Mouse (Mus musculus): ENCODE data around the gene Arid4b.

Gene Arid4b

DNA sequence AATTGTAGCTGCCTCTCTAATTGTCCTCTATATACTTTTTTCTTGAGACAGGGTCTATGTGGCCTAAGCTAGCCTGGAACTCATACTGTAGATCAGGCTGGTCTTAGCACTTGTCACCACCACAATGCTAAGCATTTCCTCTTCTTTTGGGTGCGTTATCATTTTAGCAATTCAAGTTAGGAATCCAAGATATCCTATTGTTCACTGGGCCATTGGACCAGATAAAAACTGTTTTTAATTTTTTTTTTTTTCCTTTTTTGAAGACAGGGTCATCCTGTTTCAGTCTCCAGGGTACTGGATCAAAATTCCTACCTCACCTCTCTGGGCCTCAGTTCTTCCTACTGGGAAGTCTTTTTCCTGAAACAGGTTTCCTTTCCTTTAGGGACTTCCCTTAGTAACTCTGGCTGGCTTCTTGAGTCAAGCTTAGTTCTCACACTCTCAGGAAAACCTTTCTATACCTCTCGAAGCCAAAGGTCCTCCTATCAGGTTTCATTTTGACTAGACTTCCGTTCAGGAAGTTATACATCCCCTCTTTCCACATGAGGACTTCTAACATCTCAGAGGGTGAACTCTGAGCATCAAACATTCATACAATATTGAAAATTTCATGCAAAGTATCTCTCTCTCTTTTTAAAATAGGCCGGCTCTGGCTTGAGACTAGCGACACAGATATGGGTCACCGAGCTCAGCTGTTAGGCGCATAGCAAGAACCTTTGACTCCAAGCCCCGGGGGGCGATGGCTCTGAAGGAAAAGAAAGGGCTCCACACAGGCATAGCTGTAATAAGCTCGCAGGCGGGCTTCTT lies 621 bp upstream of the Arid4b start:
- DNase-seq: no peak

DNA sequence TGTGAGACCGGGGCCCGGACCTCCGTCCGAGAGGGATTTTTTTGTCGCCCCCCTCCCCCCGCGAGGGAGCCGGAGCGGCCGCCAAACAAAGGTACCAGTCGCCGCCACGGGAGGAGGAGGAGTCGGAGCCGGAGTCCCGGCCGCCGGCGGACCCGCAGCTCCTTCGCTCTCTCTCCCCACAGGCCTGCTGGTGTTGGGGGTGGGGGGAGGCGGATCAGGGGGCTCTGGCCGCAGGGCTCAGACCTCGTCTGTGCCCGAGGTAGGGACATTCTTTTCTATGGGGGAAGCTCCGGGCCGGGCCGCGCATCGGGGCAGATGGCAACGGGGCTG lies 875 bp downstream of the Arid4b start:
- no peak for DNase-seq

DNA sequence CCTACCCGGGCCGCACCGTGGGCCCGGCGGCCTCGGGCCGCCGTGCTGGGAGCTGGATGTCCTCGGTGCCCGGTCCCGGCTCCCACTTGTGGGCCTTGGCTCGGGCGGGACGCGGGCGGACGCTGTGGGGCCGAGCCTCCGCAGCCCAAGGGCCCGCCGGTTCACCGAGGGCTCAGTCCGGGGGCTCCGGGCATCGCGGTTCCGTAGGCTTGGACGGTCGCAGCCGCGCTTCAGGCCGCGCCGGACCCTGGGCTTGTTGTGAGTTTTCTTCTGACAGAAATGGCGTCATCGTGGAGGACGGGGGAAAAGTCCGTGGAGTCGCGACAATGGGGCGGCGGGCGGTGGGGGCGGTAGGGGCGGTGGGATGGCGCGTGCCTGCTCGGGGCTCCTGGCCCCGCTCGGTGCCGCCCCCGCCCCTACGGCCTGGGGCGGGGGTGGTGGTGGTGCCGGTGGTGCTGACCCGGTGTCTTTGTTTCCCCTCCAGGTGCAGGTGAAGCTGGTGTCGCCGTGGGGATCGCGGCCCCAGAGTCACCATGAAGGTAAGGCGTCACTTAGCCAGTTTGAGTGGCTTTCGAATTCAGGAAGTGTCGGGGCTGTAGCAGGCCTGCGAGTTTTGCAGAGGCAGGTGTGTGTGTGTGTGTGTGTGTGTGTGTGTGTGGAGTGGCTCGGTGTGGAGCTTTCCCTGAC lies 1.5 kb downstream of the Arid4b start:
- peak; percentile 53 to 71 for DNase-seq

DNA sequence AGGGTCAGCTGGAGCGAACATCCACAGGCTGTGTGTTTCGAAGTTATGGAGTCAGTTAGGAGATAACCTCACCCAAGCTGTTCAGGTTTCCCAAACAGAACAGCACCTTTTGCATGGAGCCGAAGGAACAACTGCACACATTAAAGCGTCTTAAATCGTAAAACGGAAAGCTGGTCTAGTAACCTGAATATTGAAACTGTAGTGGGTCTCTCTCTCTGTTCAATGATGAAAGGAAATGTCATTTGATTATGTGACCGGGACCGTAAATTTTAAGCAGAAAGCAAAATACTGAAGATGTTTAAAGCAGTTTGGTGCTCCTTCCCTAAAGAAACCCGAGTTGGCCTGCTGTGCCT lies 2.0 kb downstream of the Arid4b start:
- DNase-seq: no peak

DNA sequence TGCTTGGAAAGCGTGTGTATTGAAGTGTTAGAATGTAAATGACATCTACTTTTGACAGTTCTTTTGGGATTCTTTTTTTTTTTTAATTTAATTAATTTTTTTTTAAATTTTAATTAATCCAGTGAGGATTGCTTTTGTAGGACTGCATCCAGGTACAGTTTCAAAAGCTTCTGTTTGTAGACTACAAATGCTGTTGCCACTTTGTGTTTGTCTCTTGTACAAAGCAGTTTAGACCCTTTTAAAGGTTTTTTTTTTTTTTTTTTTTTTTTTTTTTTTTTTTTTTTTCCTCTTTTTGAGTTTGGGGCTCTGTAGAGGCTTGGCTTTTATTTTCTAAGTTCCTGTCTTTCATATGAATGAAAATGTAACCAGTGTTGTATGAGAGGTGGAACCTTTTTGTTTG lies 2.7 kb downstream of the Arid4b start:
- no peak for DNase-seq

DNA sequence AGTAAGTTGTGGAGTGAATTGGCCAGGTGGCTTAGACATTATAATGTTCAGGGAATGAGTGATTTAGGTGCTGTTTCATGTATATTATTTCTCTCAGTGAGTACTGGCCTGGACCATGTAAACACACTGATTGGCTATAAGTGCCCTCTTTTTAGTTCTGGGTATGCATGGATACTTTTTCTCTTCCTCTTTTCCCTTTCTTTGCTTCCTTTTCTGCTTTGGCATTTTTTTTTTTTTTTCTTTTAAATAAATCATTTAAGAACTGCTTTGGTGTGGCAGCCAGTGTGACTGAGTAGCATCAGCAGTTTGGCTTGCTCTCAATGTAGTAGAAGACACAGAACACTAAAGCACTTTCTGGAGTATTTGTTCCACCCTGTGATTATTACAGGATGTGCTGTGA lies 5.0 kb downstream of the Arid4b start:
- DNase-seq: no peak

DNA sequence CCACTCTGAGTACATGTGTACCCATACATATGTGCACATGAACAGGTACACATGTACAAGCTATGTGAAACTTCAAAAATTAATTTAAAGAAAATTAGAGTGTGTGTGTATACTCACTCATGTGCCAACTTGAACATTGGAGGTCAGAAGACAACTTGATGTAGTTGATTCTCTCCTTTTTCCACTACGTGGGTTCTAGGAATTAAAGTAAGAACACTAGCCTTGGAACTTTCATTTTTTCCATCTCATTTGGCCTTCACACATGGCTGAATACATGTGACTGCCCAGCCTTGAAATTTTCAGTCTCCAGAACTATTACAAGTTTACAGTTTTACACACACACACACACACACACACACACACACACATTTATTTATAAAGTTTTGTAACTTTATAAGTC lies 6.3 kb downstream of the Arid4b start:
- no peak for DNase-seq

DNA sequence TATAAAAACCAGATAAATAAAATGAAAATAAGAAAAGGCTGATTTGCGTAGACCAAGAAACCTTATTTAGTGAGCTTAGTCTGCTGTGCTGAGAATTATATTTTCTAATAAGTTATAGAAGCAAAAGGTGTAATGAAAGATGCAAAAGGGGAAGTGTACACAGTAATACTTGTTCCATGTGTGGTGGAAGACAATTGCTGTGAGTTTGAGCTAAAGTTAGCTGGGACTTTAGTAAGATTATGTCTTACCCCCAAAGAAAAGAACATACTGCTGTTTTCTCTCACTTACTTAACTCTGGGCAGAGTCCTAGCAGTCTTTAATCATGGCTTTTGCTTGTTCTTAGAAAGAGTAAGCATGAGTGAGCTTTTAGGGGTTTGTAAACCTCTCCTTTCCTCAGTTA lies 11.3 kb downstream of the Arid4b start:
- DNase-seq: no peak

DNA sequence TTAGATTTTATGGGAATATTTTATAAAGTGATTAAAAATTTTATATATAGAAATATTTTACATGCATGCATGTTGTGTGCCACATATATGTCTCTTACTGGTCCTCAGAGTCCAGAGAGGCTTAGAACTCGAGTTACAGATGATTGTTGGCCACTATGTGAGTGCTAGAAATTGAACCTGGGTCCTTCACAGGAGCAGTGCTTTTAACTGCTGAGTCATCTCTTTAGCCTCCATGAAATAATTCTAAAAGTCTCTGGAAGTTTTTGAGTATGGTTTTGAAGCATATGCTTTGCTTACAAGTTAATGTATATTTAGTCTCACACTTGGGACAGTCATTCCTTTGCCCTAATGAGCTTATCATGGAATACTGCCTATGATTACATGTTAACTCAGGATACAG lies 12.3 kb downstream of the Arid4b start:
- no peak for DNase-seq

DNA sequence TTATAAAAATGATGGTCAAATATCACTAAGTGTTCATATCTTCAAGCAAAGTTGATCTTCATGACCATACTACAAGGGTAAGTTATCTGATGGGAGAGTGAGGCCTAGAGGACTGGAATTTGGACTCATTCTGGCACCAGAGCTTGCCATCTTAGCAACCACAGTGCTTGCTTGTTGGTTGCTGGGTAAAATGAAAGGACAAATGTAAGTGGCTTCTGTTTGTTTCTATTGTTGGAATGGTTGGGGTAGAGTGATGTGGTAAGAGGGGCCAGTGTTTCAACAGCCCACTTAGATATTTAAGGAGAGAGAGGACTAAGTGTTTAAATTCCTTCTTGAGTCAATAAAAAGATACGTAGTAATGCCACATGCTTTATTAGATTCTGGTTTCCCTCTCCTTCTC lies 25.6 kb downstream of the Arid4b start:
- DNase-seq: no peak

DNA sequence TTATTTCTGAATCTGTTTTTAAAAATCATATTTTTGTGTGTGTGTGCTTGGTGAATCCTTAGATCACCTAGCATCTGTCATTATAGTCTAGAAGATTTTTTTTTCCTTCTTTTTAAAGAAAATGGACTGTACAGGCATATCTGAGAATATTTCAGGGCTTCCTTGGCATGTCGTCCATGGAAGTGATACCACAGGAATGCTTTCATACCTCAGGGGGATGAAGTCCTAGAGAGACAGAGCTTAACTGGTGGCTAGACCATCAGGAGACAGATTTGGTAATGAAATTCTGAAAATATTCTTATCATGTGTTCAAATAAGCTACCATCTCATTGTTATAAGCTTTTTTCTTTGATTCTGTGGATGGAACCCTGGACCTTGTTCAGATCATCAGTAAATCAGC lies 40.0 kb downstream of the Arid4b start:
- DNase-seq: no peak

DNA sequence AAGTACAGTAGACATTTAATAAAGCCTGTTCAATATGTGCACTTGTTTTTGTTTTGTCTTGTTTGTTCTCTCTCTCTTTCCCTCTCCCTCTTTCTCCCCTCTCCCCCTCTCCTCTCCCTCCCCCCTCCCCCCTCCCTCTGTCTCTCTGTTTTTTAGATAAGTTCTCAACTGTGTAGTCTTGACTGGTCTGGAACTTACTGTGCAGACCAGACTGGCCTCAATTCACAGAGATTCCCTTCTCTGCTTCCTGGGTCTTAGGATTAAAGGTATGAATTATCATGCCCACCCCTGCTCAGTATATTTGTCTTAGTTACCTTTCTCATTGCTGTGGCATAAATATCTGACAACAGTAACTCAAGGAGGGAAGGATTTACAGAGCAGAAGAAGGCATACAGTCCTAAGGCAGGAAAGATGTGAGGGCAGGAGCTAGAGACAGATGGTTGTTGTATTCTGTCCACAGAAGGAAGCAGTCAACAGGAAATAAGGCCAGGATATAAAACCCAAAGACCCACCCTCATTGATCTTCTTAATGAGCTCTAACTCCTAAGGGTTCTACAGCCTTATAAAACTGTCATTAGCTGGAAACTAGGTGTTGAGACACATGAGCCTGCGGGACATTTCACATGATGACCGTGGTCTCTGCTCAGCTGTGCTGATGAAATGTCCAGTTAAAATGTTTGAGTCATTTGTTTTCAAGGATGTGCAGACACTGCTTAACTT lies 47.3 kb downstream of the Arid4b start:
- no peak for DNase-seq

DNA sequence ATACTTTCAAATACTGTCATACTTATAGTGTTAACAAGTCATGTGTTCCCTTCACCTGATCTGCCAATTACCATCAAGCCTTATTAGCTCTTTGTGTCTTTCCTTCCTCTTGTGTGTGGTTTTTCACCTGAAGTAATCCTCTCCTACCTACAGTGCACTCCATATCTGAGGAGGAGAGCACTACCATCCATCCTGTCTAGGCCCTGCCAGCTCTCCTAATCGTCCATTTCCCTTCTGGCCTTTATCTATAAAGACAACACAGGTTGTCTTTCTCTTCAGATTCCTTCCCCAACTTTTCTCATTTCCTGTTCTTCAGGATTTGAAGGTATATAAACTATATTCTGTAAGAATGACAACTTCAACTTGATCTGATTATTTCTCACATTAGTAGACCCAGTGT lies 48.1 kb downstream of the Arid4b start:
- no peak for DNase-seq

DNA sequence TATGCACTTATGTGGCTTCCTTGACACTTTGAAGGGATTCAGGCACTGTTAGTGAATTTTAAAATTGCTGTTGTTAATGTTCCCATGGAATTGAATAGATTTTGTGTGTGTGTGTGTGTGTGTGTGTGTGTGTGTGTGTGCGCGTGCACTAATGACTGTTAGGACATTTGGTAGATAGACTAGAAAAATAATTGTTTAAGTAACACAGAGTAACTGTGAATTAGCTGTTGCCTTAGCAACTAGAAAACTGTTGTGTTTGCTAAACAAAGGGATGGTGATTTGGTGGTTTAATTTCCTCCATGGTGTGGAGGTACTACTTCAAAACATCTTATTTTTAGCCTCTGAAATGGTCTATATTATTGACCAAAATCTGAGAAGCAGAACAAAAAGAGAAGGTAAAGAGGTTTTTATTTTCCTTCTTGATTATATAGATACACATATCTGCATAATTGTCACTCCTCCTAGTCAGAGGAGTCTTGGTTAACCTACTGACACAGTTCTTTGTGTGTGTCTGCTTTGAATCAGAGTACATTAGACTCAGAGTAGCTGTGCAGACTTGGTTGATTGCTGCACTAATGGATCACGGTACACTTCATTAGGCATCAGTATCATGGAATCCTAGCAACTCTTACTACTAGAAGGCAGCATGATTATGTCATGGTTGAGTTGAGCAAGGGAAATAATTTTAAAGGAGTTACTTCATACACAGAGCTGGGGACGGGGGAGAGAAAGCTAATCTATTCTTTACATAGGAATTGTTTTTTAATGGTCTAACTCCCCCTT lies 50.9 kb downstream of the Arid4b start:
- no peak for DNase-seq

DNA sequence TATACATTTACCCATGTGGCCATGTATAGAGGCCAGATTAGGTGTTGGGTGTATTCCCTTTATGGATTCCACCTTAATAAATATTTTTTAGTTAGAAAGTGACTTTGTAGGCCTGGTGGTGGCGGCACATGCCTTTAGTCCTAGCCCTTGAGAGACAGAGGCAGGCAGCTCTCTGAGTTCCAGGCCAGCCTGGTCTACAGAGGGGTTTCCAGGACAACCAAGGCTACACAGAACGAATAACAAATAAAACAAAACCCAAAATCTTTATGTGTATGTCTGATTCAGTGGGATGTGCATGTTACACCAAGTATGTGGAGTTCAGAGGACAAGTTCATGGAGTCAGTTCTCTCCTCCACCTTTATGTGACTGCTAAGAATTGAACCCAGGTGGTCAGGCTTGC lies 52.8 kb downstream of the Arid4b start:
- no peak for DNase-seq

DNA sequence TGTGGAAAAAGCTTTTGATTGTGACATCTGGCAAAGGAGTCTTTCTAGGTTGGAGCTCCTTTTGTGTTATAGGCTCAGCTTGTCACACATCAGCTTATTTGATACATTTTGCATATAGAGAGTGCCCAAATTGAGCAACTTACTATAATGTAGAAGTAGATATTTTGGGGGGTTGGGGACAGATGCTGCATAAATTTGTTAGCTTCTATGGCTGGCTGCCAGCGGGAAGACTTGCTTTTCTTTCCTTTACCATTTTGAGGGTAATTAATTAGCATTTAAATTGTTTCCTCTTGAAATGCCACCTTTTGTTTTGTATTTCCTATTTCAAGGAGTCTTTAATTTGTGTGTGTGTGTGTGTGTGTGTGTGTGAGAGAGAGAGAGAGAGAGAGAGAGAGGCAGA lies 68.6 kb downstream of the Arid4b start:
- no peak for DNase-seq

DNA sequence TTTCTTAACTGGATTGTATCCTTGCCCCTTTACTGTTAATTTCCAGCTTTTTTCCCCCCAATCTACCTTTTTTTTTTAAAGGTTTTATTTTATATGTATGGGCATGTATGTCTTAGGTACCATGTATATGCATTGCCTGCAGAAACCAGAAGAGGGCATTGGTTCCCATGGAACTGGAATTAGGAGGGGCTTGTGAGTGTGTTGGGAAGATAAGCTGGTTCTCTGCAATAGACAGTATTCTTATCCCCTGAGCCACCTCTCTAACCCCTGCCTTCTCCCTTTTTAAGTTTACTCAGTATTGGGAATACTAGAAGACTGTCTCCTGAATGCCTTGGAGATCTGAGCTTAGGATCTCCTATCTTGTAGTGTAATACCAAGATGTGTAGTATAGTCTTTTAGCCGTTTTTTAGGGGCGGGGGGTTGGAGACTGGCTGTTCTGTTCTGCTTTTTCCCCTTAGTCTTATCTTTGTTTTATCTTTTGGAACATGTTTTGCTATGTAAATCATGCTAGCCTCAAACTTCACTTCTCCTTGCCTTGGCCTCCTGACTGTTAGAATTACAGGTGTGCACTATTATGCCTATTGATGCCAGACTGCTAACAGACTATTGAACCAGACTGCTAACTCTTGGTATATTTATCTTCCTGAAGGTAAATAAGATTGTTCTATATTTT lies 79.4 kb downstream of the Arid4b start:
- no peak for DNase-seq

DNA sequence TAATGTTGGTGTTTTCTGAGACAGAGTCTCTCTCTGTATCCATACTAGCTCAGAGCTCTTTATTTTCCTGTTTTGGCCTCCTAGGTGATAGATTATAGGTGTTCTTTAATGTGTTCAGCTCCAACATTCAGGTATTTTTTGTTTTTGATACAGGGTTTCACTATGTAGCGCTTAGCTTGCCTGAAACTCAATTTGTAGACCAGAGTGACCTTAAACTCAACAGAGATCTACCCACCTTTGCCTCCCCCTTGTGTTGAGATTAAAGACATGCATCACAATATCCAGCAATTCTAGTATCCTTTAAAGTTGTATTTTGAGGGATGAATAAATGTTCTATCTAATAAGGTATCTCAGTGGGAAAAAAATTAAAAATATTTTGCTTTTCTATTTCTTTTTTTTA lies 115.0 kb downstream of the Arid4b start:
- no peak for DNase-seq

DNA sequence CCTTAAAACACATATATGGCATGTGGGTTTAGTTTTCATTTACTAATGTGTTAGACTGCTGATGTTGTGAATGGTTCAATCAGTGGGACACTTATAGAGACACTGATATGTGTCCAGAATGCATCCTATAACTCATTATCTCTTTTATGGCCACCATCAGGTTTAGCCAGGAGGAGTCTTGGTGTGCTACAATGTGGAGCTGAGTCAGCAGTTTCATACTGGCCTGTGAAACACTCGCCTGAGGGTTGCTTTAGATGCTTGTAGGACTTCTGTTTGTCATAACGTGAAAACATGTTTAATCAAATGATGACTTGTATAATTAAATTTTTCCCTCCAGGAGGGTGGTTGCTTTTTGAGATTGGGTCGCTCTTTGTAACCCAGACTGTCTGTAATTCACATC lies 116.6 kb downstream of the Arid4b start:
- DNase-seq: no peak

DNA sequence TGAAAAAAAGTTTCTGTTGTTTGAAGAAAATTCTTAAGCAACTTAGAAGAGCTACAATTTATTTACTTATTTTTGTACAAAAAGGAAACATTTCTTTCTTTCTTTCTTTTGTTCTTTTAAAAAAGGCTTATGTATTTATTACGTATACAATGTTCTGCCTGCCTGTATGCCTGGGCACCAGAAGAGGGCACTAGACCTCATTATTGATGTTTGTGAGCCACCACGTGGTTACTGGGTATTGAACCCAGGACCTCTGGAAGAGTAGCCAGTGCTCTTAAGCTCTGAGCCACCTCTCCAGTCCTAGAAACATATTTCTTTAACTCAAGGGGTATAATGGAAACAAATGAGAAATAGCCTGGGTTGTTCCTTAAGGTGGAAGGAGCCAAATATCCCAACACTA lies 182.9 kb downstream of the Arid4b start:
- no peak for DNase-seq
